Mouse (Mus musculus) MEL (cell line): ENCODE data around the gene Nanos3. TPM values are rescaled to one million over a fixed set of nuclear protein-coding genes. Genes with fewer than 3 reads are reported as not detected.

Experiments
- DNase-seq: peaks from one replicate; pipeline ENCODE4 v3.0.0; 2011; ENCODE audit warnings: low read depth, low spot score
- H3K27ac ChIP-seq: 2 replicates; pipeline ENCODE4 v1.5.1; 2012; ENCODE audit warnings: low read depth, mild to moderate bottlenecking, control low read depth, low read length, moderate library complexity; ENCODE audit not compliant: control insufficient read depth
- H3K27me3 ChIP-seq, 2 experiments: fragments of 150-350 bp in 1 of 2; sonication (generic) in 1 of 2; 2 replicates each; pipeline ENCODE4 v1.6.1; 2012; ENCODE audit warnings: low read length in 2 of 2, mild to moderate bottlenecking in 2 of 2, improper control_type of control experiment in 1 of 2, moderate library complexity in 1 of 2; ENCODE audit not compliant: insufficient read depth in 2 of 2, control insufficient read depth in 1 of 2
- H3K36me3 ChIP-seq, 2 experiments: 2 replicates each; pipeline ENCODE4 v1.6.1; 2012 to 2014; ENCODE audit warnings: low read length in 2 of 2, improper control_type of control experiment in 1 of 2, inconsistent platforms in 1 of 2, mild to moderate bottlenecking in 1 of 2; ENCODE audit not compliant: insufficient read depth in 2 of 2, control insufficient read depth in 1 of 2
- H3K4me1 ChIP-seq, 2 experiments: fragments of 150-350 bp in 1 of 2; sonication (generic) in 1 of 2; 2 replicates each; pipeline ENCODE4 v1.6.1; 2012; ENCODE audit warnings: low read length in 2 of 2, improper control_type of control experiment in 1 of 2, mild to moderate bottlenecking in 1 of 2; ENCODE audit not compliant: insufficient read depth in 2 of 2, control insufficient read depth in 1 of 2
- H3K4me3 ChIP-seq, 2 experiments: fragments of 150-350 bp in 1 of 2; sonication (generic) in 1 of 2; 2 replicates each; pipeline ENCODE4 v1.5.1; 2012; ENCODE audit warnings: low read depth in 2 of 2, low read length in 2 of 2, mild to moderate bottlenecking in 2 of 2, moderate library complexity in 2 of 2, control low read depth in 1 of 2, improper control_type of control experiment in 1 of 2; ENCODE audit not compliant: control insufficient read depth in 1 of 2, insufficient read depth in 1 of 2
- H3K79me2 ChIP-seq: 2 replicates; pipeline ENCODE4 v1.6.1; 2012; ENCODE audit warnings: mild to moderate bottlenecking, low read length, moderate library complexity; ENCODE audit not compliant: control insufficient read depth, poor library complexity, insufficient read depth
- H3K9ac ChIP-seq: 2 replicates; pipeline ENCODE4 v1.6.1; 2012; ENCODE audit warnings: low read depth, mild to moderate bottlenecking, control low read depth, low read length, moderate library complexity; ENCODE audit not compliant: control insufficient read depth, poor library complexity, severe bottlenecking
- H3K9me3 ChIP-seq: fragments of 150-350 bp; sonication (generic); replicated peaks from 2 replicates; pipeline ENCODE4 v1.6.1; 2012; ENCODE audit warnings: mild to moderate bottlenecking, low read length, improper control_type of control experiment, moderate library complexity; ENCODE audit not compliant: insufficient read depth
- BHLHE40 ChIP-seq: IDR thresholded peaks from 2 replicates; pipeline ENCODE4 v1.6.1; 2012; ENCODE audit warnings: low read depth, mild to moderate bottlenecking, inconsistent platforms, low read length, improper control_type of control experiment, borderline replicate concordance
- E2F4 ChIP-seq: IDR thresholded peaks from 2 replicates; pipeline ENCODE4 v1.6.1; 2011; ENCODE audit warnings: low read depth, low read length, improper control_type of control experiment, borderline replicate concordance
- EP300 ChIP-seq, 2 experiments: IDR thresholded peaks; 2 replicates each; pipeline ENCODE4 v1.6.1; 2011; ENCODE audit warnings: improper control_type of control experiment in 2 of 2, low read length in 2 of 2, low read depth in 1 of 2, mild to moderate bottlenecking in 1 of 2
- ETS1 ChIP-seq: IDR thresholded peaks from 2 replicates; pipeline ENCODE4 v1.6.1; 2012; ENCODE audit warnings: low read depth, mild to moderate bottlenecking, inconsistent platforms, low read length, improper control_type of control experiment, moderate library complexity
- GABPA ChIP-seq: IDR thresholded peaks from 2 replicates; pipeline ENCODE4 v1.6.1; 2012; ENCODE audit warnings: low read depth, mild to moderate bottlenecking, inconsistent platforms, low read length, improper control_type of control experiment, moderate library complexity
- GATA1 ChIP-seq: IDR thresholded peaks from 2 replicates; pipeline ENCODE4 v1.6.1; 2011; ENCODE audit warnings: low read depth, low read length, improper control_type of control experiment
- HCFC1 ChIP-seq: IDR thresholded peaks from 2 replicates; pipeline ENCODE4 v1.6.1; 2012; ENCODE audit warnings: low read depth, mild to moderate bottlenecking, inconsistent platforms, low read length, improper control_type of control experiment, moderate library complexity
- KAT2A ChIP-seq: conservative IDR thresholded peaks from 2 replicates; pipeline ENCODE4 v1.6.1; 2012; ENCODE audit warnings: low read depth, low read length, improper control_type of control experiment, inconsistent platforms
- MAX ChIP-seq: IDR thresholded peaks from 2 replicates; pipeline ENCODE4 v1.6.1; 2011; ENCODE audit warnings: low read length, improper control_type of control experiment
- MAZ ChIP-seq: IDR thresholded peaks from 2 replicates; pipeline ENCODE4 v1.6.1; 2012; ENCODE audit warnings: low read depth, mild to moderate bottlenecking, inconsistent platforms, low read length, improper control_type of control experiment
- MXI1 ChIP-seq: IDR thresholded peaks from 2 replicates; pipeline ENCODE4 v1.6.1; 2011; ENCODE audit warnings: mild to moderate bottlenecking, low read depth, low read length, improper control_type of control experiment
- MYB ChIP-seq: IDR thresholded peaks from 2 replicates; pipeline ENCODE4 v1.6.1; 2011; ENCODE audit warnings: mild to moderate bottlenecking, low read depth, low read length, improper control_type of control experiment
- NELFE ChIP-seq: IDR thresholded peaks from 2 replicates; pipeline ENCODE4 v1.6.1; 2011; ENCODE audit warnings: low read depth, low read length, improper control_type of control experiment
- POLR2A ChIP-seq, 2 experiments: IDR thresholded peaks; 2 replicates each; pipeline ENCODE4 v1.6.1; 2011 to 2012; ENCODE audit warnings: low read length in 2 of 2, mild to moderate bottlenecking in 2 of 2, control low read depth in 1 of 2, improper control_type of control experiment in 1 of 2, low read depth in 1 of 2, moderate library complexity in 1 of 2; ENCODE audit not compliant: control insufficient read depth in 1 of 2, insufficient read depth in 1 of 2, poor library complexity in 1 of 2
- SMC3 ChIP-seq: IDR thresholded peaks from 2 replicates; pipeline ENCODE4 v1.6.1; 2011; ENCODE audit warnings: low read depth, low read length, improper control_type of control experiment
- TAL1 ChIP-seq: IDR thresholded peaks from 2 replicates; pipeline ENCODE4 v1.6.1; 2012; ENCODE audit warnings: mild to moderate bottlenecking, inconsistent platforms, low read length, moderate library complexity, mixed read lengths
- TBP ChIP-seq: IDR thresholded peaks from 2 replicates; pipeline ENCODE4 v1.8.0; 2011; ENCODE audit warnings: low read depth, low read length, improper control_type of control experiment
- polyA plus RNA-seq, 2 experiments: library from polyadenylated mRNA; stranded (reverse) in 1 of 2; unstranded in 1 of 2; fragments of >175 nt in 1 of 2; fragments of >200 nt in 1 of 2; gene quantifications; 2 replicates each; pipeline versions ENCODE4 v1.2.1 to v1.2.4; 2012; ENCODE audit warnings: low replicate concordance in 2 of 2, low read depth in 1 of 2; ENCODE audit not compliant: insufficient read length in 2 of 2, insufficient read depth in 1 of 2, missing spikeins in 1 of 2
- total RNA-seq: library from RNA; depleted of rRNA; stranded (reverse); fragments of 300-350 nt; gene quantifications from 2 replicates; pipeline ENCODE4 v1.2.3, GENCODE M21; 2012

The Nanos3 gene
- total and polyA plus RNA-seq, 3 experiments: 1.7 to 2.0 TPM; not detected in 1

GRCm38 (mm10) chr8:84127202-84127901 is 57.7 kb downstream of the Nanos3 start:
- Histone ChIP-seq H3K4me1 (peaks cover 0 to 7% of the 10 kb centered on the region in 2 experiments; a peak in 1 of 4 replicates), H3K27ac (no peak overlapping the region), H3K9me3 (no peaks in the 10 kb centered on the region), H3K27me3 (no peaks in the 10 kb centered on the region), H3K9ac (no peak overlapping the region), H3K79me2 (no peaks in the 10 kb centered on the region), H3K36me3 (no peaks in the 10 kb centered on the region), H3K4me3 (no peak overlapping the region)
- no peak for DNase-seq
- TF ChIP-seq MYB (no peak), MAX (no peak), E2F4 (no peak), MAZ (no peak)

DNA sequence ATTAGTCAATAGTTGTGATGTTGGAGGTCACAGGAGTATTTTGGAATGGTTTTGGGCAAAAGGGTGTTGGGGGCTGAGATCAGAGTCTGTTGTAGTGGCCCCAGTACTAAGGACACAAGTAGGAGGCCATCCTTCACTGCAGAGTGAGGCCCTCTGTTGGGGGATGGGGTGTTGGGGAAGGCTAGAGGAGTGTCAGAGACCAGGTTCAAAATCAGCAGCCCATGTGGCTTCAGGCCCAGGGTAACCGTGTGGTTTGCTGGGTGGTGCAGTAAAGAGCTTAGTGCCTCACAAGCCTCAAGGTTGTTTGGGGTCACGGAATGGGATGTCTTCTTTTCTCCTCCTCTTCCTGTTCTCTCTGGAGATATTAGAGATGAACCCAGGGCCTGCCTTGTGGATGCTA is 58.3 kb downstream of the Nanos3 start:
- no peak overlapping the region for H3K4me3 ChIP-seq
- H3K27ac ChIP-seq: no peak overlapping the region
- H3K36me3 ChIP-seq: no peaks in the 10 kb centered on the region
- H3K4me1 ChIP-seq: peaks cover 0 to 7% of the 10 kb centered on the region in 2 experiments; a peak in 1 of 4 replicates
- no peaks in the 10 kb centered on the region for H3K9me3 ChIP-seq
- H3K79me2 ChIP-seq: no peaks in the 10 kb centered on the region
- DNase-seq: no peak
- no peak overlapping the region for H3K9ac ChIP-seq
- no peaks in the 10 kb centered on the region for H3K27me3 ChIP-seq
- no peak for TF ChIP-seq MAX
- no peak for TF ChIP-seq BHLHE40
- no peak for TF ChIP-seq EP300 (IDR thresholded peaks at IDR 0.05; ENCODE audit: low read depth in 1 of 2, low read length in 2 of 2)
- TF ChIP-seq ETS1: no peak
- no peak for TF ChIP-seq NELFE
- no peak for TF ChIP-seq POLR2A (IDR thresholded peaks at IDR 0.05; ENCODE audit: control insufficient read depth in 1 of 2, insufficient read depth in 1 of 2, low read depth in 1 of 2, low read length in 2 of 2, poor library complexity in 1 of 2)
- no peak for TF ChIP-seq SMC3
- TF ChIP-seq MXI1: no peak
- no peak for TF ChIP-seq KAT2A
- TF ChIP-seq GABPA: no peak
- no peak for TF ChIP-seq TAL1
- TF ChIP-seq GATA1: no peak
- no peak for TF ChIP-seq HCFC1
- no peak for TF ChIP-seq TBP
- TF ChIP-seq, all 39 proteins: peak for 0
